Comparison of ENCODE assay signal across 9 mouse cellular contexts in the genomic region with DNA sequence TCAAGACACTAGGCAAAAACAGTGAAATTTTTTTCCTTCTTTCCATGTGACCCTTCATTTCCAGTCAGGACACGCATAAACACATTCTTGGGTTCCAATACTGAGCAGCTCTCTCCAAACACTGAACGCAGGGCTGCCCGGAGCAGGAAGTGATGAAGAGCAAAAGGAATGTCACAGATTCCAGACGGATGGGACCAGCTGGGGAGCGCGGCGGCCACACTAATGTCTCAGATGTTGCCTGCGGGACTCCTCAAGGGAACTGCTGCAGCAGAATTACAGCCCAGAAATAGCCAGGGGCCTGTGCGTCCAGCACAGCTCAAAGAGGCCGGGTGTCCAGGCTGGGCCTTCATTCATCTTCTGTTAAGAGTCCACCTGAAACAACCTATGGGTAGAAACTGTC. TPM values are rescaled to one million over a fixed set of nuclear protein-coding genes. Genes with fewer than 3 reads are reported as not detected.
A peak's percentile ranks its signal among the peaks of the same experiment; 100 is the strongest.
DNase-seq lines count a peak whose midpoint lies in the region.
"Had no signal": no experiment of that assay in that cellular context is flagged by ENCODE, and none has a peak within 500 bp of the region (broad histone marks: within the 10 kb centered on the region; RNA-seq: fewer than 3 reads in every experiment).

No protein-coding gene starts in this region.

- H3K4me3 ChIP-seq in embryonic facial prominence, embryonic 10.5 days: no peak overlapping the region
- H3K4me3 ChIP-seq: midbrain, embryonic 12.5 days had no signal

- H3K27me3 ChIP-seq in embryonic facial prominence, embryonic 10.5 days (replicated peaks; ENCODE audit: low read depth, poor library complexity, severe bottlenecking): no peaks in the 10 kb centered on the region
- H3K27me3 ChIP-seq: midbrain, embryonic 12.5 days had no signal

- WGBS in embryonic facial prominence, embryonic 10.5 days: 52% methylated on average over 10 of the region's 10 CpGs

- peaks cover 66% of the 10 kb centered on the region for H3K4me1 ChIP-seq in embryonic facial prominence, embryonic 10.5 days

- DNase-seq in embryonic facial prominence, embryonic 10.5 days (ENCODE audit: low spot score): peak; percentile 60
- peak; percentile 84 to 86 for DNase-seq in heart, adult 9 months (ENCODE audit: low spot score in 2 of 2)
- peak; percentile 57 for DNase-seq in kidney, adult 9 months
- peak; percentile 78 for DNase-seq in mesoderm, embryonic 11.5 days (ENCODE audit: low read depth, low spot score)
- DNase-seq in thymus, postnatal 25 days: no peak
- no peak for DNase-seq in adrenal gland, postnatal 25 days
- no peak for DNase-seq in c-Kit-positive CD71-positive TER-119-positive erythroid progenitor cells, embryonic 14.5 days (ENCODE audit: low spot score)
- DNase-seq in layer of hippocampus, postnatal 14 days (ENCODE audit: low spot score in 2 of 2): no peak

- 0 out of 2 replicates have a peak overlapping the region, but pooled peaks have one; percentile 55 for H3K27ac ChIP-seq in embryonic facial prominence, embryonic 10.5 days (replicated peaks)
- H3K27ac ChIP-seq: midbrain, embryonic 12.5 days had no signal

- H3K36me3 ChIP-seq in embryonic facial prominence, embryonic 10.5 days (replicated peaks): 0 out of 2 replicates have a peak, but pooled peaks cover 4% of the 10 kb centered on the region
- H3K36me3 ChIP-seq: midbrain, embryonic 12.5 days had no signal

- H3K9me3 ChIP-seq in embryonic facial prominence, embryonic 10.5 days: no peaks in the 10 kb centered on the region
- H3K9me3 ChIP-seq: midbrain, embryonic 12.5 days had no signal

RNA-seq across cellular contexts. Expression of a gene that starts 9.0 kb away (rescaled TPM):
- 26.3 and 27.3 TPM in 2 replicates for polyA plus RNA-seq in embryonic facial prominence, embryonic 10.5 days (2016; fragmentation: Nextera tagmentation; extraction: Ambion mirVana)
- 39.2 and 63.9 TPM in 2 replicates for total RNA-seq in adrenal gland, postnatal 25 days (2021)
- total RNA-seq in layer of hippocampus, postnatal 14 days (2021): 10 to 100 TPM; 65.5 to 65.6 TPM

RNA-seq across cellular contexts. Expression of a gene that starts 37.3 kb away (rescaled TPM):
- polyA plus RNA-seq in embryonic facial prominence, embryonic 10.5 days (2016; fragmentation: Nextera tagmentation; extraction: Ambion mirVana): 0.24 and 0.70 TPM in 2 replicates
- total RNA-seq in adrenal gland, postnatal 25 days (2021): not detected in 2 replicates
- 1 to 10 TPM; 2.7 to 2.8 TPM for total RNA-seq in layer of hippocampus, postnatal 14 days (2021)

Comparison
In these comparisons a context has a peak if more than half of its experiments do, and no peak if none do; other contexts are left out.
1. DNase-seq: peak in embryonic facial prominence, embryonic 10.5 days (single experiment), heart, adult 9 months (2 of 2), kidney, adult 9 months (single experiment) and mesoderm, embryonic 11.5 days (single experiment); none in thymus, postnatal 25 days (single experiment), adrenal gland, postnatal 25 days (single experiment), c-Kit-positive CD71-positive TER-119-positive erythroid progenitor cells, embryonic 14.5 days (single experiment) and layer of hippocampus, postnatal 14 days (0 of 2).